Mouse (Mus musculus): Measurements from ENCODE around the gene Hes7.

- peak; percentile 60 for TF ChIP-seq CTCF (IDR thresholded peaks at IDR 0.05; ENCODE audit: low read depth)
- no peak for TF ChIP-seq EP300 (IDR thresholded peaks at IDR 0.05; ENCODE audit: low read depth)
Observed at GRCm38 (mm10) chr11:69133923-69134621, 13.9 kb downstream of the Hes7 start.

Measured in liver, embryonic 14.5 days (tissue).